Mouse (Mus musculus): ENCODE results near the gene Heatr1.

GRCm38 (mm10) chr13:12461730-12462119, 66.9 kb downstream of the Heatr1 start:
- no peak for TF ChIP-seq POLR2A (IDR thresholded peaks at IDR 0.05; ENCODE audit: insufficient read depth, low read depth, low read length)
- no peak for TF ChIP-seq CTCF (IDR thresholded peaks at IDR 0.05; ENCODE audit: insufficient read depth, low read depth, low read length)

Data from olfactory bulb, adult 2 months (tissue).